Mouse (Mus musculus): ENCODE results near the gene Mmp9. TPM values are rescaled to one million over a fixed set of nuclear protein-coding genes. Genes with fewer than 3 reads are reported as not detected.
A peak's percentile ranks its signal among the peaks of the same experiment; 100 is the strongest.

Mmp9 gene
- polyA plus RNA-seq, 1 experiment from 2014 or later, result 4.6 TPM

DNA sequence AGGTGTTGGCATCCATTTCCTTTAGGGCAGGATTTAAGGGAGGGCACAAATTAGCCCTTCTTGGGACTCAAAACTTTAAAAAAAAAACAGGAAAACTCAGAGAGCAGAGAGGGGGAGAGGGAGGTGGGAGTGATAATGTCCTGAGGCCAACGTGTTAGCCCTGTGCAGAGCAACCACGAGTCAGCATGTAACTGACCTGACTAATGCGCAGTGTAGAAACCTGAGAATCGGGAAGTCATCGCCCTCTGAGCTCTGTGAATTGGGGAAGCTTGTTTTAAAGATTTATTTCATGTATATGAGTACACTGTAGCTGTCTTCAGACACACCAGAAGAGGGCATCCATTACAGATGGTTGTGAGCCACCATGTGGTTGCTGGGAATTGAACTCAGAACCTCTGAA lies 23.8 kb upstream of the Mmp9 start:
- 68% methylated on average over 5 of the region's 5 CpGs for WGBS
- H3K27me3 ChIP-seq, result no peaks in the 10 kb centered on the region
- no peak overlapping the region for H3K4me3 ChIP-seq
- no peaks in the 10 kb centered on the region for H3K9me3 ChIP-seq
- no peak overlapping the region for H3K4me2 ChIP-seq (replicated peaks)
- H3K4me1 ChIP-seq, result peaks cover 8% of the 10 kb centered on the region; the same call in 1 of the 2 replicates
- no peak overlapping the region for H3K9ac ChIP-seq
- H3K27ac ChIP-seq, result no peak overlapping the region
- peaks cover 16% of the 10 kb centered on the region for H3K36me3 ChIP-seq
- no peak for ATAC-seq (ENCODE audit: insufficient number of reproducible peaks, insufficient read depth, low FRiP score, low TSS enrichment)

DNA sequence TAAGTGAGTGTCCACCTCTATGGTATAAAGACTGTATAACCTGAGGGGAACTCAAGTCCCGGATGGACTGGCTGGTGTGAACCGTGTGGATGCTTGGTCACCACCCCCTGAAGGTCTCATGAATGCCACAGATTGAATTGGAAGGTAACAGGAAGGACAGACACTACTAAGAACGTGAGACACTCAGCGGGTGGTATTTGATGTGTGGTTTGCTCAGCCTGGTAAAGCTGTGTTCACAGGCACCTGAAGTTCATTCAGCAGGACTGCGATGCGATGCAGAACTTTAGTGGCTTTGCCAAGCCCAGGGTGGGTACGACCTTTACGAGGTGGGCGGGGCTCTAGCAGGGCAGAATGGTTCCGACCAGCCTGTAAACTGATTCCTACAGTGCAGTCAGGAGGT lies 23.2 kb upstream of the Mmp9 start:
- no peak overlapping the region for H3K27ac ChIP-seq
- no peaks in the 10 kb centered on the region for H3K27me3 ChIP-seq
- no peak overlapping the region for H3K4me2 ChIP-seq (replicated peaks)
- peaks cover 16% of the 10 kb centered on the region for H3K36me3 ChIP-seq
- H3K4me1 ChIP-seq, result peaks cover 9% of the 10 kb centered on the region; the same call in 1 of the 2 replicates
- no peak overlapping the region for H3K4me3 ChIP-seq
- no peaks in the 10 kb centered on the region for H3K9me3 ChIP-seq
- ATAC-seq (ENCODE audit: insufficient number of reproducible peaks, insufficient read depth, low FRiP score, low TSS enrichment), result no peak
- 65% methylated on average over 10 of the region's 10 CpGs for WGBS
- H3K9ac ChIP-seq, result no peak overlapping the region

DNA sequence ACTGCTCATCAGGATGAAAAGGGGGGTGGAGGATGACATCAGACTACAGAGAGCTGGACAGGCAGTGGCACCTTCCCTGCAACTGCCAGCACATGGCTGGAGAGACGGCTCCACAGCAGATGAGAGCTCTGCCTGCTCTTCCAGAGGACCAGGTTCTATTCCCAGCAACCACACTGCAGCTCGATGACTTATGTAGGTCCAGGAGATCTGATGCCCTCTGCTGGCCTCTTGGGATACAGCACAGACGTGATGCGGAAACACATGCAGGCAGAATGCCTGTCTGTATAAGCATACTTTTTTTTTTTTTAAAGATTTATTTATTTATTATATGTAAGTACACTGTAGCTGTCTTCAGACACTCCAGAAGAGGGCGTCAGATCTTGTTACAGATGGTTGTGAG lies 22.3 kb upstream of the Mmp9 start:
- WGBS, result 61% methylated on average over 5 of the region's 5 CpGs
- Histone ChIP-seq H3K4me2 (replicated peaks) (no peak overlapping the region), H3K9me3 (no peaks in the 10 kb centered on the region), H3K4me3 (no peak overlapping the region), H3K27me3 (no peaks in the 10 kb centered on the region), H3K9ac (no peak overlapping the region), H3K27ac (no peak overlapping the region), H3K36me3 (peaks cover 16% of the 10 kb centered on the region), H3K4me1 (peaks cover 6% of the 10 kb centered on the region; the same call in 1 of the 2 replicates)
- no peak for ATAC-seq (ENCODE audit: insufficient number of reproducible peaks, insufficient read depth, low FRiP score, low TSS enrichment)

DNA sequence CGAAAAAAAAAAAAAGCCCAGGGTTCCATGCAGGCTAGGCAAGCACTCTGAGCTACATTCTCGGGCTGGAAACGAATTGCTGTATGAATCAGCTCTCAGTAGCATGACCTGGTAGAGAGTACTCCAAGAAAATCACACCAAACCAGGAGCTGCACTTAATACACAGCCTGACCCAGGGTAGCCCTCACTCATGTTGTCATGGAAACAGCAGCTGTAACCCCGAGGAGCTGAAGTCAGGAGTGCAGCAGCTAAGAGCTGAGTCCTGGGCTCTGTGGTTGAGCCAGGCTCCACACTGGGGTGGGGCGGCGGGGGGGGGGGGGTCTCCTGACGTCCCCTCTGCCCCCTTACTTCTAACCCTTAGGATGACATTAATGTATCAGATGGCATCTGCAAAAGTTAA lies 18.6 kb upstream of the Mmp9 start:
- Histone ChIP-seq H3K4me2 (replicated peaks) (no peak overlapping the region), H3K9ac (no peak overlapping the region), H3K4me1 (peaks cover 4% of the 10 kb centered on the region; the same call in 1 of the 2 replicates), H3K27me3 (no peaks in the 10 kb centered on the region), H3K9me3 (no peaks in the 10 kb centered on the region), H3K4me3 (no peak overlapping the region), H3K27ac (no peak overlapping the region), H3K36me3 (peaks cover 13% of the 10 kb centered on the region)
- no peak for ATAC-seq (ENCODE audit: insufficient number of reproducible peaks, insufficient read depth, low FRiP score, low TSS enrichment)
- 60% methylated on average over 7 of the region's 7 CpGs for WGBS

DNA sequence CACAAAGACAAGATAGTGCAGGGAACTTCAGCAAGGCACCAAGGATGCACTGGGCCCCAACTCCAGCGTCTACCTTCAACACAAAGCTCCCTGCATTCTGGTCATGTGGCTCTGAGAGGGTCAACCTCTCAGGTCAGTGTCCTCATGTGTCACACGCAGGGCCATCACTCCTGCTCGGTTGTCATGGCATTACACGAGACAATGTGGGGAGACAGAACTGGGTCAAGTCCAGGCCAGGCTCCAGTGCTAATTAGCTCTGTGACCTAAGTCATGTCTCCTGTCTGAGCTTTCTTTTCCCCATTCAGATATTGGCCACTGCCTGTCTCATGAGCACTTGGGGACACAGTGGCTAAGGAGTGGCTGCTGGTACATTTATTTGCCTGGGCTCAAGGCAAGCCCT lies 17.3 kb upstream of the Mmp9 start:
- ATAC-seq (ENCODE audit: insufficient number of reproducible peaks, insufficient read depth, low FRiP score, low TSS enrichment), result no peak
- no peak overlapping the region for H3K4me3 ChIP-seq
- H3K27me3 ChIP-seq, result no peaks in the 10 kb centered on the region
- H3K27ac ChIP-seq, result no peak overlapping the region
- 72% methylated on average over 4 of the region's 4 CpGs for WGBS
- H3K36me3 ChIP-seq, result peaks cover 13% of the 10 kb centered on the region
- no peak overlapping the region for H3K4me2 ChIP-seq (replicated peaks)
- H3K9me3 ChIP-seq, result no peaks in the 10 kb centered on the region
- no peak overlapping the region for H3K9ac ChIP-seq
- H3K4me1 ChIP-seq, result peaks cover 4% of the 10 kb centered on the region; the same call in 1 of the 2 replicates

DNA sequence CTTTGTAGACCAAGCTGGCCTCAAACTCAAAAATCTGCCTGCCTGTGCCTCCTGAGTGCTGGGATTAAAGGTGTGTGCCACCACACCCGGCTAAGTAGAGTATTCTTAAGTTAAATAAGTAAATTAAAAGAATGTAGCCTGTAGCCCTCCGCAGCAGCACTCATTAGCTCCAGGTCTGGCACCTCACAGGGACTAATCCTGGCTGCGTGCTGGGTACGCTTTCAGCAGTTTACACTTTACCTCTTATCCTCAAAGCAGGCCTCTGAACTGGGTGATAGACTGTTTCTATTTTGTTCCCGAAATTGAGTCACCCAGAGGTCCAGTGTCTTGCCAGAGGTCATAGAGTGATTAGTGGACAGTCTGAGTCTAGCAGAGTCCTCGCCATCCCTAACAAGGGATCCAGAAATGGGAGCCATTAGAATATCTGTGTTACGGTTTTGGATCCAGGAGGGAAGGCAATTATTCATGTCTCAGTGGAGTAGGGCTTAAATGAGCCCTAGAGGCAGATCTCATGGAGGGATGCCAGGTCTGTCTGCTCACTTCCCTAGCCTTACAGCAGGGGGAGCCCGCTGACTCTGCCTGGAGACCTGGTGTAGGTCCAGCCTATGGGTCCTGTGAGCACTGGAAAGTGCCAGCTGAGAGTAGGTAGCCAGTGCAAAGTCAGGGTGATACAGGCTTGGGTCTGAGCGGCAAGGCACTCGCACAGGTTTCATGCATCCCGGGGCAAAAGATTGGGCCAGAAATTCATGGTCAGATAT lies 16.3 kb upstream of the Mmp9 start:
- H3K4me1 ChIP-seq, result peaks cover 4% of the 10 kb centered on the region; the same call in 1 of the 2 replicates
- WGBS, result 33% methylated on average over 11 of the region's 11 CpGs

DNA sequence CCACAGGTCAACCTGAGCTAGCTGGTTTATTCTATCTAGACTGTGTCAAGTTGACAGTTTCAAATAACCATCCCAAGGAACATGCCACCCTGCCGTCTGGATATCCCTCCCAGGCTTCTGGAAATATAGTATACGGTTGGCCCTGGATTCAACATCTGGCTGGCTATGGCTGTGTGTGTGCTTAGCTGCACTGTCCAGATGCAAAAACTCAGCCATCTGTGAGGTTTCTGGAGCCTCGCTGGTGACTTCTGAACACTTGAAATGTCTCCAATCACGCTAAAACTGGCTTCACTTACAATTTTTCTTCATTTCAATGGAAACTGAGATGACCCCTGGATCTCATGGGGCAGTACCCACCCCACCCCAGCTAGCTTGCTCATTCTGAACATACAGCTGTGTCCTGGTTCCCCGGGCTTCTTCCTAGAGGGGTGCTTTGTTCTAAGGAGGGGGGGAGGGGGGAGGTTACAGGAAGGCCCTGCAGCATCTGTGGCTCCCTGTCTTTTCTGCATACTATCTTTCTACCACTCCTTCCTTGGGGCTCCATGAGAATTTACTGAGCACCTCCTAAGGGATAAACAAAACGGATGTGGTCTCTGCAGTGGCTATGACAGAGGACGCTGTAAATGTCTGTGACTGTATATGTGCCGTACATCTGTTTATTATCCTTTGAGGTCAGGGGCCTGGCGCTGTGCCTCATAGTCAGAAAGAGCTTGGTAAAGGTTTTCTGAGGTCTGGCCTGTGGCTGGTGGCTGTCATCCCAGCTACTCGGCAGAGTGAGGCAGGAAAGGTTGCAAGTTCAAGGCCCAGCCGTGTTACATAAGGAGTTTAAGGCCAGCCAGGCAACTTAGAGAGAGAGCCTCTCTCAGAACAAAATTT lies 9.6 kb upstream of the Mmp9 start:
- Histone ChIP-seq H3K4me1 (peaks cover 15% of the 10 kb centered on the region), H3K27me3 (no peaks in the 10 kb centered on the region; the same call in 1 of the 2 replicates), H3K27ac (0 out of 2 replicates have a peak overlapping the region, but pooled peaks have one; percentile 19), H3K9me3 (no peaks in the 10 kb centered on the region), H3K4me3 (no peak overlapping the region), H3K36me3 (no peaks in the 10 kb centered on the region), H3K4me2 (replicated peaks) (no peak overlapping the region), H3K9ac (no peak overlapping the region)
- 30% methylated on average over 11 of the region's 11 CpGs for WGBS
- no peak for ATAC-seq (ENCODE audit: insufficient number of reproducible peaks, insufficient read depth, low FRiP score, low TSS enrichment)

More for the DNA sequence above, 16.3 kb upstream of the Mmp9 start:
- Histone ChIP-seq H3K4me3 (no peak overlapping the region), H3K27ac (no peak overlapping the region), H3K9me3 (no peaks in the 10 kb centered on the region), H3K9ac (no peak overlapping the region), H3K36me3 (peaks cover 12% of the 10 kb centered on the region), H3K27me3 (no peaks in the 10 kb centered on the region), H3K4me2 (replicated peaks) (no peak overlapping the region)
- no peak for ATAC-seq (ENCODE audit: insufficient number of reproducible peaks, insufficient read depth, low FRiP score, low TSS enrichment)

DNA sequence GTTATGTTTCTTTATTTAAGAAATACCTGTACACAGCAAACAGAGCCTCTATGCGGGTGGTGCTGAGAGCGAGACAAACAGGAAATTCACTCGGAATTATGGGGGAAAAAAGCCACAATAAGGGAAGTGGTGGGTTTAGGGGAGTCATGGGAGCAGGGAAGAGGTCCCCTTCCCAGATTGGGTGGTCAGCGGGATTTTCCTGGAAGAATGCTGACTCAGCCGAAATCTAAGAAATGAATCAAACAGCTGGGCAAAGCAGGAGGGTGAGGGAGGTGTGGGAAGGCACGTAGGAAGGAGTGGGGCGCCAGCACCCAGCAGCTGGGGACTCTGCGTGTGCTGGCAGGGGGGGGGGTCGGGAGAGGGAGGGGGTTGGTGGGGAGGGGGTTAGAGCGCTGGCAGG lies 7.0 kb upstream of the Mmp9 start:
- no peak for ATAC-seq (ENCODE audit: insufficient number of reproducible peaks, insufficient read depth, low FRiP score, low TSS enrichment)
- H3K9ac ChIP-seq, result no peak overlapping the region
- 40% methylated on average over 10 of the region's 10 CpGs for WGBS
- H3K27me3 ChIP-seq, result peaks cover 15% of the 10 kb centered on the region
- no peak overlapping the region for H3K4me3 ChIP-seq
- peaks cover 20% of the 10 kb centered on the region for H3K4me1 ChIP-seq
- H3K27ac ChIP-seq, result no peak overlapping the region
- no peaks in the 10 kb centered on the region for H3K9me3 ChIP-seq
- H3K36me3 ChIP-seq, result no peaks in the 10 kb centered on the region
- H3K4me2 ChIP-seq (replicated peaks), result no peak overlapping the region

DNA sequence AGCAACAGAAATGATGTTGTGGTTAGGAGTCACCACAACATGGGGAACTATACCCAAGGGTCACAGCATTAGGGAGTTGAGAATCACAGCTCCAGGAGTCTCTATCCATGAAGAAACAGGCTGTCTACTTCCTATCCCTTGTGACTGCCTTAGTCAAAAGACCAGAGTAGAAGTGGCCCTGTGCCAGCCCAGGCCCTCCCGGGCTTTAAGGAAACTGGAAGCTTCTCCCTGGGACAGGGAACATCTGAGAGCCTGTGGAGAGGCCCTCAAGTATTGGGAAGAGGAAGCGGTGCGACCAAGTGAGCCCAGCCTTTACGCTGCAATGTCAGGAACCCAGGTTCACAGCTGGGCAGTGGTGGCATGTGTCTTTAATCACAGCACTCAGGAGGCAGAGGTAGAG lies 4.6 kb upstream of the Mmp9 start:
- Histone ChIP-seq H3K27me3 (peaks cover 30% of the 10 kb centered on the region), H3K4me1 (peaks cover 41% of the 10 kb centered on the region)

DNA sequence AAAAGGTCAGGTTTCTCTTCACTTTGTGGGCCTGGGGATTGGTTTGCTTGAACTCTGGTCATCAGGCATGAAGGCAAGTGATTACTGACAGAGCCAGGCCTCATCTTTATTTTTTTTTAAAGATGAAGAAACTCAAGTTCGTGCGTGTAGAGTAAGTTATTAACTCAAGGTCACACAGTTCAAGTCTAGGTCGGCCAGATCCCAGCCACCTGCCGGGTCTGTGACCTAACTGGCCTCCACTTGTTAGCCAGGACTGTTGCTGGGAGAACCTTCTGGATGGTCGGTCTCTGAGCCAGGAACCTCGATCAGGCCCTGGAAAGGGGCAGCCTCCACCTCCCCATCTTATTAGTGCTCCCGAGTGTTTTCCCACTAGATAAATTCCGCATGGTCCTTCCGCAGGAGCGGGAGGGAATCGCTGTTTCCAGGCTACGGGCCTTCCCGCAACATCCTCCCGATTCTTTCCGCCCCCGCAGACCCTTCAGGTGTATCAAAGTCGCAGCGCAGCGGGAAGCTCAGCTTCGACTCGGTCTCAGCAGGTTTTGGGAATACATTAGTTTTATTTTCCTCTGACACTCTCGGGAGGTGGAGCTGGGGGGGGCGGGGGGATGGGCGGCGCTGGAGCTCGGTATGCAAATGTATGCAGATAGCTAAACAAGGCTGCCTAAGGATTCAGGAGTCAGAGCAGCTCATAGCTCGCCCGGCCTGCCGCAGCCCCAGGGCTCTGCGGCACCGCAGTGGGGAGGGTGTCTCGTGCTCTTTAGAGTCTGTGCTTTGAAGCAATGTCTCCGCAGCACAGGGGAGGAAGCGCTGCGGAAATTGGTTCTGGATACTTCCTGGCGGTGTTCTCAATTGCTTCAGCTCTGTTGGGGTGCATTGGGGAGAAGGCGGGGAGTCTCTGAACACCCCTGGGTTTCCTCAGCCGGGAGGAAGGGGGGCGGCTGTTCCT lies 2.2 kb upstream of the Mmp9 start:
- Histone ChIP-seq H3K36me3 (no peaks in the 10 kb centered on the region), H3K9ac (peak overlapping the region; percentile 4; the same call in 1 of the 2 replicates), H3K4me1 (peaks cover 46% of the 10 kb centered on the region), H3K4me2 (replicated peaks) (peak overlapping the region; percentile 55), H3K9me3 (no peaks in the 10 kb centered on the region), H3K27ac (no peak overlapping the region), H3K27me3 (peaks cover 30% of the 10 kb centered on the region), H3K4me3 (peak overlapping the region; percentile 29)
- no peak for ATAC-seq (ENCODE audit: insufficient number of reproducible peaks, insufficient read depth, low FRiP score, low TSS enrichment)
- WGBS, result 2% methylated on average over 39 of the region's 39 CpGs

More for the DNA sequence above, 4.6 kb upstream of the Mmp9 start:
- Histone ChIP-seq H3K4me2 (replicated peaks) (no peak overlapping the region), H3K27ac (no peak overlapping the region), H3K9me3 (no peaks in the 10 kb centered on the region), H3K9ac (no peak overlapping the region), H3K36me3 (no peaks in the 10 kb centered on the region), H3K4me3 (no peak overlapping the region)
- ATAC-seq (ENCODE audit: insufficient number of reproducible peaks, insufficient read depth, low FRiP score, low TSS enrichment), result no peak
- 72% methylated on average over 4 of the region's 4 CpGs for WGBS

DNA sequence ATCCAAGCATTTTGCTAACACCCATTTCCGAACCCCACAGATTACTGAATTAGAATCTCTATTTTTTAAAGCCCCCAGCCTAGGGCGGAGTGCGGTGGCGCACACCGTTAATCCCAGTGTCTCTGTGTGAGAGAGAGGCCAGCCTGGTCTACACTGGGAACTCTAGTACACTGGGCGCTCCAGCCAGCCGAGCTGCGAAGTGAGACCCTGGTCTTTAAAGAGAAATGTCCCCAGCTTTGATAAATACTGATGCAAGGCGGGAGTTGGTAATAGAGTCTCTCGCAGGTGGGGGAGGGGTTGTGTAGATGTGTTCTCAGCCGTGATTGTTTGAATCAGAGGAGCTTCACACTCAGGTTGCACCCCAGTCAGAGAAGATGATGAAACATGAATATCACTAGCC lies 1.5 kb upstream of the Mmp9 start:
- Histone ChIP-seq H3K4me1 (peaks cover 42% of the 10 kb centered on the region), H3K27me3 (peaks cover 30% of the 10 kb centered on the region), H3K9me3 (no peaks in the 10 kb centered on the region), H3K4me3 (peak overlapping the region; percentile 29), H3K27ac (no peak overlapping the region), H3K4me2 (replicated peaks) (peak overlapping the region; percentile 55), H3K36me3 (no peaks in the 10 kb centered on the region), H3K9ac (no peak overlapping the region; the same call in 1 of the 2 replicates)
- WGBS, result 2% methylated on average over 11 of the region's 11 CpGs
- no peak for ATAC-seq (ENCODE audit: insufficient number of reproducible peaks, insufficient read depth, low FRiP score, low TSS enrichment)
